Mouse (Mus musculus): ENCODE results near the gene Spg11.
"Not testable (repeated sequence)": the region's sequence is repeated elsewhere in the genome, so short reads cannot be mapped to it uniquely, and the experiment has no call there.

Spg11 gene

GRCm38 (mm10) chr2:122065200-122065969 is 52.8 kb downstream of the Spg11 start:
- DNase-seq (ENCODE audit: low spot score), result no peak

- DNase-seq (ENCODE audit: low spot score), result no peak
Observed at GRCm38 (mm10) chr2:122059365-122060115, 58.6 kb downstream of the Spg11 start.

- no peak for DNase-seq (ENCODE audit: low spot score)
Observed at GRCm38 (mm10) chr2:122043926-122044325, 74.3 kb downstream of the Spg11 start.

- DNase-seq (ENCODE audit: low spot score), result peak; percentile 63
Observed at GRCm38 (mm10) chr2:122036064-122036463, 82.1 kb downstream of the Spg11 start.

GRCm38 (mm10) chr2:122031970-122032369 is 86.2 kb downstream of the Spg11 start:
- DNase-seq (ENCODE audit: low spot score), result no peak

- DNase-seq (ENCODE audit: low spot score), result peak; percentile 52
Observed at GRCm38 (mm10) chr2:122028756-122029700, 89.2 kb downstream of the Spg11 start.

GRCm38 (mm10) chr2:122027862-122028755 is 90.1 kb downstream of the Spg11 start, which contains the start of gene Eif3j1:
Gene Eif3j1, plus strand, starts transcription at chr2:122028546.
- DNase-seq (ENCODE audit: low spot score), result peak; percentile 83

GRCm38 (mm10) chr2:122027091-122027490 is 91.1 kb downstream of the Spg11 start:
- DNase-seq (ENCODE audit: low spot score), result not testable (repeated sequence)

GRCm38 (mm10) chr2:122022284-122022683 is 95.9 kb downstream of the Spg11 start:
- no peak for DNase-seq (ENCODE audit: low spot score)

- no peak for DNase-seq (ENCODE audit: low spot score)
Observed at GRCm38 (mm10) chr2:122018705-122019104, 99.5 kb downstream of the Spg11 start.

- DNase-seq (ENCODE audit: low spot score), result no peak
Observed at GRCm38 (mm10) chr2:122011441-122011840, 106.7 kb downstream of the Spg11 start.

GRCm38 (mm10) chr2:122008832-122009231 is 109.4 kb downstream of the Spg11 start:
- DNase-seq (ENCODE audit: low spot score), result no peak
